Mouse (Mus musculus): Measurements from ENCODE around the gene Mtrf1.
"Not testable (repeated sequence)": the region's sequence is repeated elsewhere in the genome, so short reads cannot be mapped to it uniquely, and the experiment has no call there.

Mtrf1 gene

DNA sequence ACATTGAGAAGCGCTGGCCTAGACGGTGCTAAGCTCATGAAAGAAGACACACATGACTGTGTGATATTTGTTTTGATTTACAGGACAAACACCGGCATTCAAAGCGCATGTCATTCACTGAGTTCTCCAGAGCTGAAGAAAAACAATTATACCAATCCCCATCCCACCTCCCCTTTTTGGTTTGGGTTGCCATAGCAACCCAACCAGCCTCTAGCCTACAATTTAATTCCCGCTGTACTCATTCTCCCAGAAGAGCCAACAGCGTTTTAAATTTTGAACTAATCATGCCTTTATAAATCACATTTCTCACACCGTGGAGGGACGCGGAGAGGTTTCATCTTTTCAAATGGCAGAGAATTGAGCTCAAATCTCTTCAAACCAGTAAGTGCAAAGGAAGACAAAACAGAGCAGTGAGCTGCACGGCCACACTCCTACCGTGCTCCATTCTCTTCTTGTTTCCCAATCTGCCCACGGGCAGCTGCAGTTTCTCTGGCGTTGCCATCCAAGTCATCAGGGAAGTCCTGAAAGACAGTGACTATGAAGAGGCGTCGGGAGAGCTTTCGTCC is 47.6 kb downstream of the Mtrf1 start:
- DNase-seq (ENCODE audit: low spot score), result no peak

DNA sequence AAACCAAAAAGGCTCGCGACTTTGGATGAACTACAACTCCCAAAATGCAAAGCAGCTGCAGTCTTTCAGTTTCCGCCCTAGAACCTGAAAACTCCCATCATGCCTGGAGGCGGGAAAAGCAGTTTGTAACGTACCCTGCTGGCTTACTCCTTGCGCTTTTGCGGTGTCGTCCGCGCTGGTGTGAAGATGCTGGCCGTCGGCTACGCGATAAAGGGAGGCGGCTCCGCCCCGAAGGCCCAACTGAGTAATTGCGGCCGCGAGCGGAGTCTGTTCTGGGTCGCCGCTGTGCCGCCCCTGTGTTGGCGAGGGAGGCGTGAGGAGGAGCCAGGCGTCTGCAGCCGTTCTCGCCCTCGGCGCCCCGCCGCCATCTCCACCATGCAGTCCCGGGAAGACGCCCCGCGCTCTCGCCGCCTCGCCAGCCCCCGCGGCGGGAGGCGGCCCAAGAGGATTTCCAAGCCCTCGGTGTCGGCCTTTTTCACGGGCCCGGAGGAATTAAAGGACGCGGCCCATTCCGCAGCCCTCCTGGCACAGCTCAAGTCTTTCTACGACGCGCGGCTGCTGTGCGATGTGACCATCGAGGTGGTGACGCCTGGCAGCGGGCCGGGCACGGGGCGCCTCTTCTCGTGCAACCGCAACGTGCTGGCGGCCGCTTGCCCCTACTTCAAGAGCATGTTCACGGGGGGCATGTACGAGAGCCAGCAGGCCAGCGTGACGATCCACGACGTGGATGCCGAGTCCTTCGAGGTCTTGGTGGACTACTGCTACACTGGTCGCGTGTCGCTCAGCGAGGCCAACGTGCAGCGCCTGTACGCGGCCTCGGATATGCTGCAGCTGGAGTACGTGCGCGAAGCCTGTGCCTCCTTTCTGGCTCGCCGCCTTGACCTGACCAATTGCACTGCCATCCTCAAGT is 54.4 kb downstream of the Mtrf1 start, which contains the start of gene Kbtbd6:
Kbtbd6 (plus strand) TSS at position 155 of the 910 bp plus-strand sequence.
- DNase-seq (ENCODE audit: low spot score), result peak; percentile 91

DNA sequence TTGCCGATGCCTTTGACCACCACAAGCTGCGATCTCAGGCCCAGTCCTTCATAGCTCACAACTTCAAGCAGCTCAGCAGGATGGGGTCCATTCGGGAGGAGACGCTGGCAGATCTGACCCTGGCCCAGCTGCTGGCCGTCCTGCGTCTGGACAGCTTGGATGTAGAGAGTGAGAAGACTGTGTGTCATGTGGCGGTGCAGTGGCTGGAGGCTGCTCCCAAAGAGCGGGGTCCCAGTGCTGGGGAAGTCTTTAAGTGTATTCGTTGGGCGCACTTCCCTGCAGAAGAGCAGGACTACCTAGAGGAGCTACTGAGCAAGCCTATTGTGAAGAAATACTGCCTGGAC is 55.0 kb downstream of the Mtrf1 start:
- DNase-seq (ENCODE audit: low spot score), result not testable (repeated sequence)

DNA sequence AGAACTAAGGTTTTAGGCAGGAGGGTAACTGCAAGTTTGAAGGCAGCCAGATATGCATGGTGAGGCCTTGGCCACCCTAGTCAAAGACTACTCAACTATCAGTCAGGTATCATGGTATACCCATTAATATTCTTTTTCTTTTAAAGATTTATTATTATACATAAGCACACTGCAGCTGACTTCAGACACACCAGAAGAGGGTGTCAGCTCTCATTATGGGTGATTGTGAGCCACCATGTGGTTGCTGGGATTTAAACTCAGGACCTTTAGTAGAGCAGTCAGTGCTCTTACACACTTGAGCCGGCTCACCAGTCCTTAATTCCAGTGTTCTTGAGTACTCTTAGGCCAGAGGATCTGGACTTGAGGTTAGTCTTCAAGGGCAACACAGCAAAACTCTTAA is 62.8 kb downstream of the Mtrf1 start:
- DNase-seq (ENCODE audit: low spot score), result no peak

DNA sequence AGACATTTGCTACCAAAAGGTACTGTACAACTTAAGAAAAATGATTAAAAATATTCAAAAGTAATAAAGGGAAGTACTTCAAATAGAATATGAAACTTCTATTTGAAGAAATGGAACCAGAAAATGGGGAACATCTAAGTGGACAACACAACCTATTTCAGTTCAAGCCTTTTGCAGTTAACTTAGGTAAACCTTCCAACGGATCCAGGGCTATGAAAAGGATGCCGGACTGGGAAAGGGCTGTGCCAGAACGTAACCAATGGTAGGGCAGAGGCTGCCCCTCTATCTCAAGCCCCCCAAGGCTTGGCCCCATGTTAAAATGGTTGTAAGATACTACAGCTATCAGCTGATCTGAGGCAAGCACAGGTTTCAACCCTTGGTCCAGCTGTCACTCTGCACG is 63.4 kb downstream of the Mtrf1 start:
- no peak for DNase-seq (ENCODE audit: low spot score)

DNA sequence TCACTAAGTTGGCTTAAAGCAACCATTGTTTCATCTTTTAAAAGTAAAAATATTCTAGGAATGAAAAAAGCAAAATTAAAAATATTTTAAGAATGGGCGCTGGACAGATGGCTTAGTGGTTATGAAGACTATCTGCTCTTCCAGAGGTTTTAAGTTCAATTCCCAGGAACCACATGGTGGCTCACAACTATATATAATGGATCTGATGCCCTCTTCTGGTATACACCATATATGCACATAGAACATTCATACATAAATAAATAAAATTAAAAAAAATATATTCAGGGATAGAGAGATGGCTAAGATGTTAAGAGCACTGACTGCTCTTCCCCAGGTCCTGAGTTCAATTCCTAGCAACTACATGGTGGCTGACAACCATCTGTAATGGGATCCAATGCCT is 68.1 kb downstream of the Mtrf1 start:
- DNase-seq (ENCODE audit: low spot score), result no peak

DNA sequence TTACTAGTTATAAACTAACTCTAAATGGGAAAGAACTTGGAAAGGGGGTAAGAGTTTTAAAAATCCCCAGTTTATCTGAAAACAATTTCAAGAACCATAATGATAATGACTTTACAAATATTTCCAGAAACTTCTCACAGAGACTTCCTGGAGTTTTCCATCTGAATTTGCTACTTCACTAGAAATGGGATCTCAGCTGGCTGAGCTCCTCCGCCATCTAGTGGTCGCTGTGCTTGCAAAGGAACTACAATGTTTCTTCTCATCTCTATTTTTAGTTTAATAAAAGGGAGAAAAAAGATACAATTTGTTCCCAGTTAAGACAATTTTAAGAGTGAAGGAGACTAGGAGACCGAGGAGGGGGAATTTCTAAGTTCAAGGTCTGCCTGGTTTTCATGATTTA is 70.0 kb downstream of the Mtrf1 start:
- DNase-seq (ENCODE audit: low spot score), result no peak
